Mouse (Mus musculus) liver, adult 2 months (tissue): ENCODE results near the gene Hdgfl1. TPM values are rescaled to one million over a fixed set of nuclear protein-coding genes. Genes with fewer than 3 reads are reported as not detected.

Source experiments
- DNase-seq: peaks from one replicate; pipeline ENCODE4 v3.0.0-alpha.2; 2011; ENCODE audit warnings: low read depth, low spot score; ENCODE audit errors: extremely low read depth
- H3K27ac ChIP-seq: fragments of 200-500 bp; replicated peaks from 2 replicates; pipeline ENCODE4 v1.5.1; 2012; ENCODE audit warnings: low read depth, mild to moderate bottlenecking, control low read depth, inconsistent platforms, low read length; ENCODE audit not compliant: insufficient read depth
- H3K27me3 ChIP-seq: fragments of 200-500 bp; 2 replicates; pipeline ENCODE4 v1.6.1; 2012; ENCODE audit warnings: mild to moderate bottlenecking, moderate library complexity, low read length, inconsistent platforms; ENCODE audit not compliant: control insufficient read depth, insufficient read depth
- H3K36me3 ChIP-seq: fragments of 200-500 bp; 2 replicates; pipeline ENCODE4 v1.6.1; 2012; ENCODE audit warnings: low read length, inconsistent platforms; ENCODE audit not compliant: control insufficient read depth, insufficient read depth
- H3K4me1 ChIP-seq: fragments of 200-500 bp; 2 replicates; pipeline ENCODE4 v1.6.1; 2011; ENCODE audit warnings: low read length; ENCODE audit not compliant: control insufficient read depth, insufficient read depth
- H3K4me3 ChIP-seq: fragments of 200-500 bp; 2 replicates; pipeline ENCODE4 v1.5.1; 2011; ENCODE audit warnings: low read depth, mild to moderate bottlenecking, control low read depth, low read length, moderate library complexity; ENCODE audit not compliant: insufficient read depth
- H3K79me2 ChIP-seq: fragments of 200-500 bp; 2 replicates; pipeline ENCODE4 v1.6.1; 2012; ENCODE audit warnings: inconsistent platforms, mild to moderate bottlenecking, low read length, moderate library complexity; ENCODE audit not compliant: control insufficient read depth, insufficient read depth
- H3K9ac ChIP-seq: fragments of 200-500 bp; 2 replicates; pipeline ENCODE4 v1.6.1; 2012; ENCODE audit warnings: low read depth, mild to moderate bottlenecking, control low read depth, inconsistent platforms, low read length
- CTCF ChIP-seq: fragments of 200-500 bp; IDR thresholded peaks from 2 replicates; pipeline ENCODE4 v1.5.1; 2011; ENCODE audit warnings: low read depth, low read length, control low read depth
- POLR2A ChIP-seq: fragments of 200-500 bp; IDR thresholded peaks from 2 replicates; pipeline ENCODE4 v1.6.1; 2011; ENCODE audit warnings: low read length, control low read depth; ENCODE audit not compliant: insufficient read depth; ENCODE audit errors: extremely low read depth
- WGBS: fragments of 180-500 bp; shearing (Covaris S2); methylation state at CpG from one replicate; pipeline ENCODE4 v1.1.7; 2018; 5-methylcytosine and 5-hydroxymethylcytosine counted together
- polyA plus RNA-seq: library from polyadenylated mRNA; depleted of rRNA; stranded (reverse); fragments of >200 nt; gene quantifications from 2 replicates; pipeline ENCODE4 v1.2.3, GENCODE M21; 2012
- total RNA-seq: library from RNA; depleted of rRNA; stranded (reverse); fragments of >200 nt; gene quantifications from 2 replicates; pipeline ENCODE4 v1.2.3, GENCODE M21; 2014

Hdgfl1 gene
- total and polyA plus RNA-seq, 2 experiments: not detected

- Histone ChIP-seq H3K36me3 (no peaks in the 10 kb centered on the region), H3K9ac (no peak overlapping the region), H3K4me1 (no peaks in the 10 kb centered on the region), H3K4me3 (no peak overlapping the region), H3K79me2 (no peaks in the 10 kb centered on the region), H3K27me3 (no peaks in the 10 kb centered on the region), H3K27ac (no peak overlapping the region)
- WGBS: 24% methylated on average over 1 of the region's 1 CpGs
- DNase-seq: peak; percentile 7
- TF ChIP-seq POLR2A (no peak), CTCF (no peak)
These were observed 49.0 kb downstream of the Hdgfl1 start for GRCm38 (mm10) chr13:26720917-26721316.

- Histone ChIP-seq H3K4me3 (no peak overlapping the region), H3K27me3 (no peaks in the 10 kb centered on the region), H3K36me3 (no peaks in the 10 kb centered on the region), H3K27ac (no peak overlapping the region), H3K79me2 (no peaks in the 10 kb centered on the region), H3K4me1 (no peaks in the 10 kb centered on the region), H3K9ac (no peak overlapping the region)
- TF ChIP-seq CTCF (no peak), POLR2A (no peak)
- WGBS: 84% methylated on average over 5 of the region's 5 CpGs
- no peak for DNase-seq
These were observed 50.7 kb downstream of the Hdgfl1 start for GRCm38 (mm10) chr13:26719146-26719715.
